Mouse (Mus musculus): ENCODE results near the gene Uchl3. TPM values are rescaled to one million over a fixed set of nuclear protein-coding genes. Genes with fewer than 3 reads are reported as not detected.

The Uchl3 gene
- not detected in 2 replicates for polyA plus RNA-seq (2012; ENCODE audit: insufficient read depth, insufficient read length, low replicate concordance, missing spikeins)

DNA sequence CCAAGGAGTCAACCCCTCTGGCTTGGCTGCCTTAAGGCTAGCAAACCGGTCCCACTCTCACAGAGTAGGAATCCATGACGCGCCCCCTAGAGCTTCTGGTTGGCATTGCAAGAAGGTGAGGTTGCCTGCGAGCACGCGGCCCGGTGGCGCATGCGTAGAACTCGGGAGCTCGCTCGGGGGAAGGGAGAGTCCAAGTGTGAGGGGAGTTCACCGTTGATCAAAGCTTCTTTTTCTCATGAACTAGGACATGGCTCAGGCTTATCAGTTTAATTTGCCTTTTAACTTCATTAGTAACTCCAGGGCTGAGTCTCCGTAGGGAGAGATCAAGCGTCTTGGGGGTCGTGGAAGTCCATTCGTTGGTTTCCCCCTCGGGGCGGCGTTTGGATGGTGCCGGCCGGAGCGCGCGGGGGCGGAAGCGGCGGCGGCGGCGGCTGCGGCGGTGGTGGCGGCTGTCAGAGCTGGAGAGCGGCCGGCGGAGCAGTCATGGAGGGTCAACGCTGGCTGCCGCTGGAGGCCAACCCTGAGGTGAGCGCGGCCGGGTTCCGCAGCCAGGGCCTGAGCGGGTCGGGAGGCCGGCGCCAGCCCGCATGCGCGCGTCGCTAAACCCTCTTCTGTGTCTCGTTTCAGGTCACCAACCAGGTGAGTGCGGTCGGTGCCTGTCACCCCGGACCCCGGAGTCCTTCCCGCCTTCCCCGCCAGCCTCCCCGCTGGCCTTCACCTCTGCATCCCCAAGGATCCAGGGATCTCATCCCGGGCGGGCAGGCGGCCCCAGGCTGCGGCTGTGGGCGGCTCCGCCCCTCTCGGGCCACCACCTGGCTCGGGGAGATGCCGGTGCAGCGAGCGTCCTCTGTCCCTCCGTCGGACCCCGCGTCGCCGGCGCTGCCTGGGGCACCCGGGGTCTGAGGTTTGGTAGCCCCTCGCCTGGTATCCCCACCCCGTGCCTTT, at the start of gene Uchl3:
Uchl3 (plus strand) TSS at position 387 of the 945 bp plus-strand sequence.
- WGBS, result under 1% methylated on average over 81 of the region's 81 CpGs
- Histone ChIP-seq H3K4me1 (ENCODE audit: control insufficient read depth, insufficient read depth, low read length) (0 out of 2 replicates have a peak, but pooled peaks cover 2% of the 10 kb centered on the region), H3K27ac (ENCODE audit: insufficient read depth, low read depth, low read length) (peak within 1 kb of the TSS; percentile 97), H3K4me3 (ENCODE audit: insufficient read depth, low read depth, low read length) (peak within 1 kb of the TSS; percentile 76)
- TF ChIP-seq POLR2A (IDR thresholded peaks at IDR 0.05; ENCODE audit: insufficient read depth, low read depth, low read length), result peak; percentile 68
- TF ChIP-seq CTCF (IDR thresholded peaks at IDR 0.05; ENCODE audit: insufficient read depth, low read depth, low read length), result peak; percentile 86

DNA sequence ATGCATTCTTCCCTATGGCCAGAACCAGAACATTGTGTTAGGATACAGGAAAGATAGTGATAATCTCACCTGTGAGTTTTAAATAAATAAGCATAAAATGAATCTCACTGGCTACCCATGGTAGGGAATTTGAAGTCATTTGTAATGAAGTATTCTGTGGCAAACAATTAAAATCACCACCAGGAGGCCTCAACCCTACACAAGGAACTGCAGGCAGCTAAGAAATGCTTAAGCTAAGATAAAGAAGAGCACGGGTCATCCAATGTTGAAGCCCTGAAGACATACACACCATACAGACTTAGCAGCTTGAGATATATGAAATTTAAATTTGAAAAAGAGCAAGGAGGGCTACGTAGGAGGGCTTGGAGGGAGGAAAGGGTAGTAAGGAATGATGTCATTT, 47.9 kb upstream of the Uchl3 start:
- TF ChIP-seq CTCF (IDR thresholded peaks at IDR 0.05; ENCODE audit: insufficient read depth, low read depth, low read length) (no peak), POLR2A (IDR thresholded peaks at IDR 0.05; ENCODE audit: insufficient read depth, low read depth, low read length) (no peak)

GRCm38 (mm10) chr14:101607631-101608518, 45.9 kb upstream of the Uchl3 start:
- under 1% methylated on average over 62 of the region's 62 CpGs for WGBS
- no peak overlapping the region for H3K27ac ChIP-seq (ENCODE audit: insufficient read depth, low read depth, low read length)
- TF ChIP-seq CTCF (IDR thresholded peaks at IDR 0.05; ENCODE audit: insufficient read depth, low read depth, low read length) (no peak), POLR2A (IDR thresholded peaks at IDR 0.05; ENCODE audit: insufficient read depth, low read depth, low read length) (no peak)

More for the DNA sequence above, 47.9 kb upstream of the Uchl3 start:
- Histone ChIP-seq H3K27ac (ENCODE audit: insufficient read depth, low read depth, low read length) (no peak overlapping the region), H3K4me3 (ENCODE audit: insufficient read depth, low read depth, low read length) (no peak overlapping the region), H3K4me1 (ENCODE audit: control insufficient read depth, insufficient read depth, low read length) (peaks cover 19% of the 10 kb centered on the region)
- WGBS, result 75% methylated on average over 2 of the region's 2 CpGs

DNA sequence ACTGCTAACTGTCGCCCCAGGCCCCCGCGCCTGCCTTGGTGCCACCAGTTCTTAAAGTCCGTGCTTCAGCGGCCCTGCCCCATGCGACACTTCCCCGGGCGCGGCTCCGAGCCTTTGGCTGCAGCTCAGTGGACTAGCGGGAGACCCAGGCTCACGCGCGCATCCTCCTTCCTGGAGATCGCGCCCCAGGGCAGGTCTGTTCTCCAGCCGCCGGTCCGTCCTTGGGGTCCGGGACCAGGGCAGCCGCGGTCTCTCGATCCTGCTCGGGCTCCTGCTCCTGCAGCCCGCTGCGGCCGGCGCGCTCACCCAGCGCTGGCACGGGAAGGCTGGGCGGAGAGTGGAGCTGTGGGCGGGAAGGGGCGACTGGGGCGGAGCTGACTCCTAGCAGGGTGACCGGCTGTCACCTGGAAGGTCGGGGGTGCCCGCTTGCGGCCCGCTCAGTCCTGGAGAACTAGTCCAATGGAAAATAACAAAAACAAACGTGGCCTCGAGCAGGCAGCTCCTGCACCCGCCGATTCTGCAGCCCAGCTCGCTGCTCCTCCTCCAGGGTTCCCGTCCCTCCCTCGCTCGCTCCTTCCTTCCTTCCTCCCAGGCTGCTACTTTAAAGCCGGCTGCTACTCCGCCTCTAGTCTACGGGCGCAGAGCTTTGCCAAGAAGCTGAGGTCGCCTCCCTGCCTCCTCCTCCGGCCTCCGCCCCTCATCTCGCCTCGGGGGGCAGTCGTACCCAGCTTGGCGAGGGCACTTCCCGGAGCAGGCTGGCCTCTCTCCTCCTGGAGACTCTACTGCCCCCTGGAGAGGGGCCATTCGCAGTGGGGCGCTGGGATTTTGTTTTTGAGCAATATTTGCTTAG, 45.0 kb upstream of the Uchl3 start, which contains the start of gene Tbc1d4:
Tbc1d4 (minus strand) TSS at position 673 of the 850 bp plus-strand sequence.
- Histone ChIP-seq H3K27ac (ENCODE audit: insufficient read depth, low read depth, low read length) (no peak within 1 kb of the TSS), H3K4me1 (ENCODE audit: control insufficient read depth, insufficient read depth, low read length) (peaks cover 19% of the 10 kb centered on the region), H3K4me3 (ENCODE audit: insufficient read depth, low read depth, low read length) (peak within 1 kb of the TSS; percentile 59)
- under 1% methylated on average over 62 of the region's 62 CpGs for WGBS
- TF ChIP-seq CTCF (IDR thresholded peaks at IDR 0.05; ENCODE audit: insufficient read depth, low read depth, low read length) (no peak), POLR2A (IDR thresholded peaks at IDR 0.05; ENCODE audit: insufficient read depth, low read depth, low read length) (no peak)

More at GRCm38 (mm10) chr14:101607631-101608518, 45.9 kb upstream of the Uchl3 start:
- Histone ChIP-seq H3K4me1 (ENCODE audit: control insufficient read depth, insufficient read depth, low read length) (peaks cover 19% of the 10 kb centered on the region), H3K4me3 (ENCODE audit: insufficient read depth, low read depth, low read length) (peak overlapping the region; percentile 59)

DNA sequence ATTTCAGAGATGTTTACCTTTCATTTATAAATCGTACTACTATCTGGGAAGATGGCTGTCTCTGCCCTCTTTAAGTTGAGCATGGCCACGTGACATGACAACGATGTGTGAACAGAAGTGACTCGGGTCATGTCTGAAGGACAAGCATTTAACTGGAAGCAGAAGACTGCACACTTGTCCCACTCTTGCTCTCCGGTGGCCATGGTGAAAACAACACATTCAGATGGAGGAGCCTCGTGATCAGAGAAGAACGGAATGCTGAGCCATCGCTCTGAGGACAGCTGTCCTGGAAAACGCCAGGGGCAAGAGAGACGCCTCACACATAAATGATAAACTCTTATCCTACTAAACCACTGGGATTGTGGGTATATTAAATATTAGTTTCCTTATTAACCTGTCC, 43.1 kb upstream of the Uchl3 start:
- H3K4me1 ChIP-seq (ENCODE audit: control insufficient read depth, insufficient read depth, low read length), result peaks cover 19% of the 10 kb centered on the region
- H3K4me3 ChIP-seq (ENCODE audit: insufficient read depth, low read depth, low read length), result no peak overlapping the region
- TF ChIP-seq CTCF (IDR thresholded peaks at IDR 0.05; ENCODE audit: insufficient read depth, low read depth, low read length) (no peak), POLR2A (IDR thresholded peaks at IDR 0.05; ENCODE audit: insufficient read depth, low read depth, low read length) (no peak)
- no peak overlapping the region for H3K27ac ChIP-seq (ENCODE audit: insufficient read depth, low read depth, low read length)
- WGBS, result 85% methylated on average over 10 of the region's 10 CpGs

- Histone ChIP-seq H3K4me1 (ENCODE audit: control insufficient read depth, insufficient read depth, low read length) (peaks cover 9% of the 10 kb centered on the region), H3K27ac (ENCODE audit: insufficient read depth, low read depth, low read length) (no peak overlapping the region), H3K4me3 (ENCODE audit: insufficient read depth, low read depth, low read length) (no peak overlapping the region)
- TF ChIP-seq CTCF (IDR thresholded peaks at IDR 0.05; ENCODE audit: insufficient read depth, low read depth, low read length), result no peak
- TF ChIP-seq POLR2A (IDR thresholded peaks at IDR 0.05; ENCODE audit: insufficient read depth, low read depth, low read length), result no peak
- WGBS, result 77% methylated on average over 1 of the region's 1 CpGs
These were observed 40.6 kb upstream of the Uchl3 start for GRCm38 (mm10) chr14:101613206-101613605.

GRCm38 (mm10) chr14:101616178-101616577, 37.6 kb upstream of the Uchl3 start:
- H3K4me3 ChIP-seq (ENCODE audit: insufficient read depth, low read depth, low read length), result no peak overlapping the region
- H3K27ac ChIP-seq (ENCODE audit: insufficient read depth, low read depth, low read length), result no peak overlapping the region
- TF ChIP-seq CTCF (IDR thresholded peaks at IDR 0.05; ENCODE audit: insufficient read depth, low read depth, low read length) (no peak), POLR2A (IDR thresholded peaks at IDR 0.05; ENCODE audit: insufficient read depth, low read depth, low read length) (no peak)
- WGBS, result 85% methylated on average over 9 of the region's 9 CpGs
- no peaks in the 10 kb centered on the region for H3K4me1 ChIP-seq (ENCODE audit: control insufficient read depth, insufficient read depth, low read length)

- Histone ChIP-seq H3K4me1 (ENCODE audit: control insufficient read depth, insufficient read depth, low read length) (no peaks in the 10 kb centered on the region), H3K4me3 (ENCODE audit: insufficient read depth, low read depth, low read length) (no peak overlapping the region), H3K27ac (ENCODE audit: insufficient read depth, low read depth, low read length) (no peak overlapping the region)
- TF ChIP-seq CTCF (IDR thresholded peaks at IDR 0.05; ENCODE audit: insufficient read depth, low read depth, low read length) (0 out of 2 replicates have a peak, but pooled peaks have one; percentile 8), POLR2A (IDR thresholded peaks at IDR 0.05; ENCODE audit: insufficient read depth, low read depth, low read length) (no peak)
- 95% methylated on average over 5 of the region's 5 CpGs for WGBS
These were observed 36.1 kb upstream of the Uchl3 start for GRCm38 (mm10) chr14:101617680-101618079.
